Mouse (Mus musculus) frontal cortex, postnatal 10 days (tissue): Measurements from ENCODE around the gene Fam234a.
"Not testable (repeated sequence)": the region's sequence is repeated elsewhere in the genome, so short reads cannot be mapped to it uniquely, and the experiment has no call there.

Experiments used
- DNase-seq, 2 experiments: peaks; one replicate each; pipeline ENCODE4 v3.0.0; 2022; ENCODE audit warnings: low spot score in 2 of 2, mixed read lengths in 1 of 2

The Fam234a gene

GRCm38 (mm10) chr17:26244101-26244841 lies at the start of gene Fam234a:
Fam234a (minus strand) TSS chr17:26244242.
- peak; percentile 86 to 88 for DNase-seq

- no peak for DNase-seq
Measured at GRCm38 (mm10) chr17:26289475-26289874, 45.4 kb upstream of the Fam234a start.

GRCm38 (mm10) chr17:26286199-26286955 lies 42.3 kb upstream of the Fam234a start:
- no peak for DNase-seq

GRCm38 (mm10) chr17:26276711-26277110 lies 32.7 kb upstream of the Fam234a start:
- peak in 1 of 2 experiments; percentile 20 for DNase-seq

- no peak for DNase-seq
Measured at GRCm38 (mm10) chr17:26275933-26276332, 31.9 kb upstream of the Fam234a start.

GRCm38 (mm10) chr17:26272586-26272985 lies 28.5 kb upstream of the Fam234a start:
- DNase-seq, result no peak

GRCm38 (mm10) chr17:26269577-26269976 lies 25.5 kb upstream of the Fam234a start:
- DNase-seq, result not testable (repeated sequence)

- DNase-seq, result no peak
Measured at GRCm38 (mm10) chr17:26268851-26269250, 24.8 kb upstream of the Fam234a start.

GRCm38 (mm10) chr17:26262384-26262783 lies 18.3 kb upstream of the Fam234a start:
- DNase-seq, result no peak

- no peak for DNase-seq
Measured at GRCm38 (mm10) chr17:26261826-26262225, 17.8 kb upstream of the Fam234a start.

GRCm38 (mm10) chr17:26255313-26255712 lies 11.3 kb upstream of the Fam234a start:
- no peak for DNase-seq

GRCm38 (mm10) chr17:26253399-26253798 lies 9.4 kb upstream of the Fam234a start:
- DNase-seq, result no peak

- peak; percentile 84 to 92 for DNase-seq
Measured at GRCm38 (mm10) chr17:26252539-26253251, 8.7 kb upstream of the Fam234a start, which contains the start of gene Luc7l. Luc7l (plus strand) TSS chr17:26252896.

GRCm38 (mm10) chr17:26251886-26252538 lies 8.0 kb upstream of the Fam234a start:
- DNase-seq, result no peak

- no peak for DNase-seq
Measured at GRCm38 (mm10) chr17:26243471-26244100, 456 bp downstream of the Fam234a start.

GRCm38 (mm10) chr17:26240990-26241389 lies 3.1 kb downstream of the Fam234a start:
- DNase-seq, result no peak

GRCm38 (mm10) chr17:26240120-26240790 lies 3.8 kb downstream of the Fam234a start:
- DNase-seq, result no peak

GRCm38 (mm10) chr17:26239551-26239950 lies 4.5 kb downstream of the Fam234a start:
- DNase-seq, result no peak

GRCm38 (mm10) chr17:26237667-26238066 lies 6.4 kb downstream of the Fam234a start:
- DNase-seq, result no peak

- DNase-seq, result no peak
Measured at GRCm38 (mm10) chr17:26235077-26235815, 8.8 kb downstream of the Fam234a start.
